In the genomic region with DNA sequence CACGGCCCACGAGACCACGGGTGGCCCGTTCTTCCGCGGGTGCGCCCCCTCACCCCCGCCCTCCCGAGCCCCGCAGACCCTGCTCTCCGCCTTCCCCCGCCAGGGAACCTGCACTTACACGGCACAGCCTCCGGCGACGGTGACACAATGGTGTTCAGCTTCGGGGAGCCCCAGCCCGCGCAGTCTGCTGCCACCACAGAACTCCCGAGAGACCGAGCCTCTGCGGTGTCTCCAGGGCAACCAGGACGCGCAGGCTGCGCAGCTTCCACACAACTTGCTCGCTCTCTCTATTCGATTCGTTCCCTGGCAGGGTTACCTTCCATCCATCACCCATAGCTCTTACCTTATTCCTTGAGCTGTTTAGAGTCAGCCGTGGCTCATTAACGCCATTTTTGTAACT, we compare ENCODE assay signal across 8 mouse cellular contexts. TPM values are rescaled to one million over a fixed set of nuclear protein-coding genes. Genes with fewer than 3 reads are reported as not detected.
DNase-seq lines count a peak whose midpoint lies in the region; ATAC-seq lines count a peak whose summit lies in the region.

No protein-coding gene starts in this region.

- H3K9ac ChIP-seq in embryonic facial prominence, embryonic 15.5 days = peak overlapping the region; percentile 41
- H3K9ac ChIP-seq in hindbrain, embryonic 14.5 days = peak overlapping the region; percentile 61

- peaks cover 12% of the 10 kb centered on the region for H3K36me3 ChIP-seq in embryonic facial prominence, embryonic 15.5 days
- peaks cover 20% of the 10 kb centered on the region for H3K36me3 ChIP-seq in hindbrain, embryonic 14.5 days (replicated peaks; ENCODE audit: control insufficient read depth, insufficient read depth)

- peak overlapping the region; percentile 94 for H3K4me2 ChIP-seq in embryonic facial prominence, embryonic 15.5 days (replicated peaks)
- H3K4me2 ChIP-seq in hindbrain, embryonic 14.5 days (replicated peaks) = peak overlapping the region; percentile 88

- DNase-seq in urinary bladder, postnatal 14 days (ENCODE audit: low spot score) = peak; percentile 31
- no peak for DNase-seq in urinary bladder, adult 18-20 months (ENCODE audit: low spot score in 2 of 2)
- peak; percentile 77 for DNase-seq in hindbrain, embryonic 14.5 days (ENCODE audit: low spot score)
- peak; percentile 63 to 81 for DNase-seq in left cerebral cortex, adult 18-20 months (ENCODE audit: low spot score in 2 of 2)
- DNase-seq in lung, postnatal 25 days (ENCODE audit: low spot score) = peak; percentile 39
- peak; percentile 84 for DNase-seq in right cerebral cortex, adult 18-20 months
- peak; percentile 45 to 59 for DNase-seq in thymus, postnatal 36 days

- WGBS in embryonic facial prominence, embryonic 15.5 days = under 1% methylated on average over 30 of the region's 30 CpGs
- WGBS in hindbrain, embryonic 14.5 days = under 1% methylated on average over 29 of the region's 30 CpGs

- peaks cover 4% of the 10 kb centered on the region for H3K4me1 ChIP-seq in embryonic facial prominence, embryonic 15.5 days
- peaks cover 13% of the 10 kb centered on the region; the same call in 1 of the 2 replicates for H3K4me1 ChIP-seq in hindbrain, embryonic 14.5 days (replicated peaks; ENCODE audit: control insufficient read depth, insufficient read depth, low read length)

- H3K9me3 ChIP-seq in embryonic facial prominence, embryonic 15.5 days (replicated peaks) = no peaks in the 10 kb centered on the region
- no peaks in the 10 kb centered on the region for H3K9me3 ChIP-seq in hindbrain, embryonic 14.5 days (ENCODE audit: control insufficient read depth, low read length)

- no peaks in the 10 kb centered on the region for H3K27me3 ChIP-seq in embryonic facial prominence, embryonic 15.5 days
- H3K27me3 ChIP-seq in hindbrain, embryonic 14.5 days (ENCODE audit: control insufficient read depth, insufficient read depth, low read length) = no peaks in the 10 kb centered on the region

- ATAC-seq in embryonic facial prominence, embryonic 15.5 days (ENCODE audit: insufficient number of reproducible peaks, low FRiP score, low TSS enrichment, low read depth) = peak; percentile 91
- ATAC-seq in hindbrain, embryonic 14.5 days (ENCODE audit: low FRiP score) = peak; percentile 92

- H3K4me3 ChIP-seq in embryonic facial prominence, embryonic 15.5 days (replicated peaks) = peak overlapping the region; percentile 45
- H3K4me3 ChIP-seq in hindbrain, embryonic 14.5 days (replicated peaks; ENCODE audit: low read length) = peak overlapping the region; percentile 36

- H3K27ac ChIP-seq in embryonic facial prominence, embryonic 15.5 days (replicated peaks) = no peak overlapping the region
- H3K27ac ChIP-seq in hindbrain, embryonic 14.5 days = peak overlapping the region; percentile 4; the same call in 1 of the 2 replicates

RNA-seq across cellular contexts. Expression of gene Cdkl4, which starts 0.4 kb away (rescaled TPM):
- polyA plus RNA-seq in embryonic facial prominence, embryonic 15.5 days (2015; fragmentation: Nextera tagmentation; extraction: Ambion mirVana) = 2.3 and 4.7 TPM in 2 replicates
- 7.0 and 7.3 TPM in 2 replicates for polyA plus RNA-seq in hindbrain, embryonic 14.5 days (2014; fragmentation: Nextera tagmentation; extraction: Ambion mirVana)
- 10 to 100 TPM; 16.5 to 19.1 TPM for total RNA-seq in left cerebral cortex, adult 18-20 months (2021)

Comparison
In these comparisons a context has a peak if more than half of its experiments do, and no peak if none do; other contexts are left out.
1. DNase-seq: peak in urinary bladder, postnatal 14 days (single experiment), hindbrain, embryonic 14.5 days (single experiment), left cerebral cortex, adult 18-20 months (2 of 2), lung, postnatal 25 days (single experiment), right cerebral cortex, adult 18-20 months (single experiment) and thymus, postnatal 36 days (2 of 2); none in urinary bladder, adult 18-20 months (0 of 2).